Mouse (Mus musculus) small intestine, adult 2 months (tissue): ENCODE data around the gene Col7a1.
A peak's percentile ranks its signal among the peaks of the same experiment; 100 is the strongest.

Experiments used
- CTCF ChIP-seq: fragments of 200-500 bp; IDR thresholded peaks from 2 replicates; pipeline ENCODE4 v1.5.1; 2012; ENCODE audit warnings: low read depth, mild to moderate bottlenecking, control low read depth, inconsistent platforms, low read length, moderate library complexity, mixed read lengths; ENCODE audit not compliant: insufficient replicate concordance, insufficient read length; ENCODE audit errors: extremely low read depth
- POLR2A ChIP-seq: fragments of 200-500 bp; IDR thresholded peaks from 2 replicates; pipeline ENCODE4 v1.6.1; 2012; ENCODE audit warnings: low read depth, mild to moderate bottlenecking, control low read depth, inconsistent platforms, low read length, moderate library complexity

DNA sequence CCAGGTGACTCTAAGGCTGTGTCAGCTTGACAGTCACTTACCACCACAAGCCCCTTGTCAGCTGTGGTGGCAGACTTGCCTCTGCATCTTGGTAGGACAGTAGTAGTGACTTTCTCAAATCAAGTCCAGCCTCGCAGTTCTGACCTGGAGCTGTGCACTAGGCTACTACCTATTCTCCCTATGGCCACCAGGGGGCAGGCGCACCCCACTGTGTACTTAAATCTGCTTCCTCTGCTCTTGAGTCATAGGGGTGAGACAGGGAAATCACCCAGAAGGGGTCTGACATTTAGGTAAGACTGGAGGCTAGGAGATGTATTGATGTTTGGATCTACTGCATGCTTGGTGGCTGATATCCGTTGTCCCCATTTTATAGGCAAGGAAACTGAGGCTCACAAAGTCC, 47.3 kb downstream of the Col7a1 start:
- peak; percentile 98; the same call in 1 of the 2 replicates for TF ChIP-seq CTCF
- TF ChIP-seq POLR2A: no peak; the same call in 1 of the 2 replicates
